Mouse (Mus musculus) intestine, embryonic 15.5 days (tissue): Measurements from ENCODE around the gene Rpl38. TPM values are rescaled to one million over a fixed set of nuclear protein-coding genes. Genes with fewer than 3 reads are reported as not detected.
"Not testable (repeated sequence)": the region's sequence is repeated elsewhere in the genome, so short reads cannot be mapped to it uniquely, and the experiment has no call there.

Source experiments
- ATAC-seq: fragments of 200-750 bp; cut with Nextera tagmentation; 2 replicates; pipeline ENCODE4 v1.8.0; 2017; ENCODE audit warnings: moderate TSS enrichment, moderate library complexity
- H3K27ac ChIP-seq: fragments of 300-500 bp; sonication (generic); 2 replicates; pipeline ENCODE4 v1.5.1; 2015; ENCODE audit warnings: mild to moderate bottlenecking, inconsistent platforms
- H3K27me3 ChIP-seq: fragments of 300-500 bp; sonication (generic); replicated peaks from 2 replicates; pipeline ENCODE4 v1.6.1; 2015; ENCODE audit warnings: inconsistent platforms
- H3K36me3 ChIP-seq: fragments of 300-500 bp; sonication (generic); 2 replicates; pipeline ENCODE4 v1.6.1; 2015; ENCODE audit warnings: inconsistent platforms
- H3K4me1 ChIP-seq: fragments of 300-500 bp; sonication (generic); replicated peaks from 2 replicates; pipeline ENCODE4 v1.6.1; 2015; ENCODE audit warnings: inconsistent platforms
- H3K4me2 ChIP-seq: fragments of 300-500 bp; sonication (generic); replicated peaks from 2 replicates; pipeline ENCODE4 v1.6.1; 2015; ENCODE audit warnings: mild to moderate bottlenecking, inconsistent platforms
- H3K4me3 ChIP-seq: fragments of 300-500 bp; sonication (generic); replicated peaks from 2 replicates; pipeline ENCODE4 v1.5.1; 2015; ENCODE audit warnings: inconsistent platforms
- H3K9ac ChIP-seq: fragments of 300-500 bp; sonication (generic); 2 replicates; pipeline ENCODE4 v1.6.1; 2015; ENCODE audit warnings: inconsistent platforms
- H3K9me3 ChIP-seq: fragments of 300-500 bp; sonication (generic); 2 replicates; pipeline ENCODE4 v1.6.1; 2016; ENCODE audit warnings: inconsistent platforms
- WGBS: fragments of 180-500 bp; shearing (Covaris S2); methylation state at CpG from one replicate; pipeline ENCODE4 v1.1.7; 2015; 5-methylcytosine and 5-hydroxymethylcytosine counted together
- polyA plus RNA-seq: library from polyadenylated mRNA; unstranded; fragments of >200 nt; fragmentation: Nextera tagmentation; extraction: Ambion mirVana; gene quantifications from 2 replicates; pipeline ENCODE4 v1.2.1, GENCODE M21; 2015

The Rpl38 gene
- polyA plus RNA-seq, 1 experiment from 2014 or later: 1,145 TPM

- Histone ChIP-seq H3K27me3 (no peaks in the 10 kb centered on the region), H3K27ac (peak overlapping the region; percentile 36; the same call in 1 of the 2 replicates), H3K9ac (no peak overlapping the region), H3K36me3 (peaks cover 32% of the 10 kb centered on the region), H3K4me2 (no peak overlapping the region), H3K4me3 (no peak overlapping the region), H3K9me3 (no peaks in the 10 kb centered on the region), H3K4me1 (peaks cover 59% of the 10 kb centered on the region)
- no peak for ATAC-seq
- 50% methylated on average over 8 of the region's 8 CpGs for WGBS
These were observed 5.9 kb downstream of the Rpl38 start for GRCm38 (mm10) chr11:114674180-114674579.

GRCm38 (mm10) chr11:114674796-114675195 is 6.5 kb downstream of the Rpl38 start:
- peaks cover 62% of the 10 kb centered on the region for H3K4me1 ChIP-seq
- ATAC-seq, H3K9me3 ChIP-seq, H3K27ac ChIP-seq, H3K9ac ChIP-seq, H3K27me3 ChIP-seq: not testable (repeated sequence)
- peaks cover 32% of the 10 kb centered on the region for H3K36me3 ChIP-seq
- WGBS: 87% methylated on average over 2 of the region's 3 CpGs
- peak overlapping the region; percentile 61 for H3K4me3 ChIP-seq
- H3K4me2 ChIP-seq: peak overlapping the region; percentile 96

GRCm38 (mm10) chr11:114675341-114675825 is 7.1 kb downstream of the Rpl38 start, which contains the start of gene Ttyh2:
TSS of gene Ttyh2 (plus strand) at chr11:114675431.
- H3K27ac ChIP-seq: peak within 1 kb of the TSS; percentile 75
- peak within 1 kb of the TSS; percentile 61 for H3K4me3 ChIP-seq
- peaks cover 29% of the 10 kb centered on the region for H3K36me3 ChIP-seq
- H3K27me3 ChIP-seq: no peaks in the 10 kb centered on the region
- peak within 1 kb of the TSS; percentile 73 for H3K9ac ChIP-seq
- peaks cover 62% of the 10 kb centered on the region for H3K4me1 ChIP-seq
- WGBS: under 1% methylated on average over 38 of the region's 40 CpGs
- H3K9me3 ChIP-seq: no peaks in the 10 kb centered on the region
- peak within 1 kb of the TSS; percentile 96 for H3K4me2 ChIP-seq
- peak; percentile 91 for ATAC-seq

GRCm38 (mm10) chr11:114675826-114676401 is 7.6 kb downstream of the Rpl38 start:
- H3K4me1 ChIP-seq: peaks cover 58% of the 10 kb centered on the region
- 5% methylated on average over 27 of the region's 27 CpGs for WGBS

GRCm38 (mm10) chr11:114676431-114676830 is 8.1 kb downstream of the Rpl38 start:
- Histone ChIP-seq H3K4me2 (peak overlapping the region; percentile 96), H3K27ac (peak overlapping the region; percentile 75), H3K36me3 (peaks cover 20% of the 10 kb centered on the region), H3K9me3 (no peaks in the 10 kb centered on the region), H3K9ac (peak overlapping the region; percentile 73), H3K27me3 (no peaks in the 10 kb centered on the region), H3K4me1 (peaks cover 56% of the 10 kb centered on the region), H3K4me3 (peak overlapping the region; percentile 61)
- 11% methylated on average over 14 of the region's 14 CpGs for WGBS
- peak; percentile 73 for ATAC-seq

More at GRCm38 (mm10) chr11:114675826-114676401, 7.6 kb downstream of the Rpl38 start:
- Histone ChIP-seq H3K4me3 (peak overlapping the region; percentile 61), H3K9me3 (no peaks in the 10 kb centered on the region), H3K9ac (peak overlapping the region; percentile 73), H3K36me3 (peaks cover 24% of the 10 kb centered on the region), H3K27me3 (no peaks in the 10 kb centered on the region), H3K27ac (peak overlapping the region; percentile 75), H3K4me2 (peak overlapping the region; percentile 96)
- peak; percentile 35 for ATAC-seq

GRCm38 (mm10) chr11:114676896-114677530 is 8.7 kb downstream of the Rpl38 start:
- WGBS: 55% methylated on average over 8 of the region's 9 CpGs

GRCm38 (mm10) chr11:114679582-114679981 is 11.3 kb downstream of the Rpl38 start:
- Histone ChIP-seq H3K4me3 (no peak overlapping the region), H3K9ac (no peak overlapping the region), H3K27ac (0 out of 2 replicates have a peak overlapping the region, but pooled peaks have one; percentile 6), H3K36me3 (no peaks in the 10 kb centered on the region), H3K4me2 (no peak overlapping the region), H3K9me3 (no peaks in the 10 kb centered on the region), H3K4me1 (peaks cover 48% of the 10 kb centered on the region), H3K27me3 (no peaks in the 10 kb centered on the region)
- 51% methylated on average over 8 of the region's 8 CpGs for WGBS
- ATAC-seq: no peak

More at GRCm38 (mm10) chr11:114676896-114677530, 8.7 kb downstream of the Rpl38 start:
- peaks cover 14% of the 10 kb centered on the region for H3K36me3 ChIP-seq
- H3K9me3 ChIP-seq: no peaks in the 10 kb centered on the region
- H3K9ac ChIP-seq: no peak overlapping the region; the same call in 1 of the 2 replicates
- peak overlapping the region; percentile 75; the same call in 1 of the 2 replicates for H3K27ac ChIP-seq
- no peak for ATAC-seq
- H3K27me3 ChIP-seq: no peaks in the 10 kb centered on the region
- H3K4me1 ChIP-seq: peaks cover 54% of the 10 kb centered on the region
- H3K4me3 ChIP-seq: peak overlapping the region; percentile 61
- peak overlapping the region; percentile 96 for H3K4me2 ChIP-seq

- H3K27me3 ChIP-seq: no peaks in the 10 kb centered on the region
- H3K4me3 ChIP-seq: no peak overlapping the region
- peaks cover 50% of the 10 kb centered on the region for H3K4me1 ChIP-seq
- 57% methylated on average over 10 of the region's 10 CpGs for WGBS
- H3K27ac ChIP-seq: no peak overlapping the region
- no peaks in the 10 kb centered on the region for H3K9me3 ChIP-seq
- no peak overlapping the region for H3K4me2 ChIP-seq
- H3K9ac ChIP-seq: no peak overlapping the region
- ATAC-seq: no peak
- H3K36me3 ChIP-seq: no peaks in the 10 kb centered on the region
These were observed 12.0 kb downstream of the Rpl38 start for GRCm38 (mm10) chr11:114680291-114680690.

- Histone ChIP-seq H3K27me3 (no peaks in the 10 kb centered on the region), H3K4me3 (no peak overlapping the region), H3K27ac (no peak overlapping the region), H3K36me3 (no peaks in the 10 kb centered on the region), H3K9ac (no peak overlapping the region), H3K9me3 (no peaks in the 10 kb centered on the region), H3K4me2 (no peak overlapping the region), H3K4me1 (peaks cover 44% of the 10 kb centered on the region)
- no peak for ATAC-seq
- 57% methylated on average over 5 of the region's 5 CpGs for WGBS
These were observed 12.7 kb downstream of the Rpl38 start for GRCm38 (mm10) chr11:114681054-114681453.

GRCm38 (mm10) chr11:114682321-114682900 is 14.1 kb downstream of the Rpl38 start:
- Histone ChIP-seq H3K27me3 (no peaks in the 10 kb centered on the region), H3K9ac (no peak overlapping the region), H3K36me3 (no peaks in the 10 kb centered on the region), H3K27ac (no peak overlapping the region), H3K4me1 (peaks cover 35% of the 10 kb centered on the region), H3K9me3 (no peaks in the 10 kb centered on the region), H3K4me3 (no peak overlapping the region), H3K4me2 (no peak overlapping the region)
- WGBS: 91% methylated on average over 13 of the region's 13 CpGs
- ATAC-seq: no peak

GRCm38 (mm10) chr11:114683029-114683721 is 14.9 kb downstream of the Rpl38 start:
- H3K9ac ChIP-seq: no peak overlapping the region
- no peaks in the 10 kb centered on the region for H3K9me3 ChIP-seq
- H3K36me3 ChIP-seq: no peaks in the 10 kb centered on the region
- H3K27me3 ChIP-seq: no peaks in the 10 kb centered on the region
- no peak for ATAC-seq
- H3K27ac ChIP-seq: no peak overlapping the region
- peaks cover 38% of the 10 kb centered on the region for H3K4me1 ChIP-seq
- WGBS: 87% methylated on average over 10 of the region's 10 CpGs
- no peak overlapping the region for H3K4me3 ChIP-seq
- no peak overlapping the region for H3K4me2 ChIP-seq
